Mouse (Mus musculus): ENCODE measurements around the gene Kdelr3.

Gene Kdelr3

DNA sequence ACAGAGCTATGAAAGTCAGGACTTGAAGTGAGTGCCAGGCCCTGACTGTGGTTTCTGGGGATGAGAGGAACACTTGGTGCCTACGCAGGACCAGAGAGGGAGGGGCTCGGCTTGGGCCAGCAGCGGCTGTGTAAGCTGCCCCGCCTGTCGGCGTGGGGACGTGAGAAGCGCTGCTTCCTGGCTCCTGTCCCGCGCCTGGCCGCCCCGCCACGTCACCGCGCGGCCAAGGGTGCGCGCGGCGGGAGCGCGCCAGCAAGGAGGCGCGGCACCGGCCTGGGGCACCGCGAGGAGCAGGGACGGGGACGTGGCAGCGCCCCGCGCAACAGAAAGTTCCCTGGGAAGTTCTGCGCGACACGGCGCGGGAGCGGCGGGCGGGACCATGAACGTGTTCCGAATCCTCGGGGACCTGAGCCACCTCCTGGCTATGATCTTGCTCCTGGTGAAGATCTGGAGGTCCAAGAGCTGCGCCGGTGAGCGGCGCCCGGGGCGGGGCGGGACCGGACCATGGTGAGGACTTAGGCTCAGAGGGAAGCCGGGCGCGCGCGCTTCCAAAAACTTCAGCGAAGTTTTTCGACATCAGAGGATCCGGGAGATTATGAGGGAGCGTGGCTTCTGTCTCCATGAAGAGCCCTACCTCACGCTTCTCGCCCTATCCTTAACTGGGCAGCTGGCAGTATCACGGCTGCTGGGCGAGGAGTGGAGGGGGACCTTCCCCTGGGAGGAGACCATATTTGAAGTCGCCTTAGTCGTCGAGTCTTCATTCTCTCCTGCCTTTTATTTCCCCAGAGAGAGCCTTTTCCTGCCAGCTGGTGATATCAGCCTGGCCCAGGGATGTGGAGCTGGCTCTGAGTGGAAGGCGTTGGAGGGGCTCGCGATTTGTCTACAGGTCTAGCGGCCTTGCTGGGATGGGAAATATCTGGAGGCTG lies at the start of gene Kdelr3:
Gene Kdelr3 (plus strand): TSS at position 241 of the 926 bp plus-strand sequence.
- peak in 1 of 2 experiments; percentile 62 for DNase-seq

DNA sequence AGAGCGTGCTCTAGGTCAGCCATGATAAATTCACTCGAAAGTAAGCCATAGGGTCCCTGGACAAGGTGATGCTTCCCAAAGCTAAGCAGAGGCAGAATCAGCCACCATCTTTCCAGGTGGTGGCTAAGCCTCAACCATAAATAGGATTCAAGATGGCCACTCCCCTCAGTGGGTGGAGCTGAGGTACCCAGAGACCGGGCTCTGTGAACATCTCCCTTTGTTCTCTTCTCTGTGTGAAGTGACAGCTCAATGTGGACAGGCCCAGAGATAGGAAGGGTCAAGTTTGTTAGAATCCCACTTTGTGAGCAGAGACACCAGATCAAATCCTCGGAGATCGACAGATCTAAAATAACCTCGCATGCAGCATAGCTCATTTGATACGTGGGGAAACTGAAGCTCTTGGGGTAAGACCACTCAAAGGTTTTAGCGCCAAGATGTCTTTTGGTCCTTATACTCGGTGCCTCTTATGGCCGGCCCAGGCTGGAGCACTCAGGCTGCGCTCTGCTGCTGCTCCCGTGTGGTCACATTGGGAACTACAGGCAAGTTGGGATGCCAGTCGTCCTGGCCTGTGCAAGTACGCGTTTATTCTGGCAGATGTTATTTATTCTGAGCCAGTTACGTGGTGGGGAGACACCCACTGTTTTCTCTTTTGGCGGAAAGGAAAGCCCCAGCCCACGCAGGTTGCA lies 49.5 kb upstream of the Kdelr3 start:
- peak; percentile 93 to 94 for DNase-seq

DNA sequence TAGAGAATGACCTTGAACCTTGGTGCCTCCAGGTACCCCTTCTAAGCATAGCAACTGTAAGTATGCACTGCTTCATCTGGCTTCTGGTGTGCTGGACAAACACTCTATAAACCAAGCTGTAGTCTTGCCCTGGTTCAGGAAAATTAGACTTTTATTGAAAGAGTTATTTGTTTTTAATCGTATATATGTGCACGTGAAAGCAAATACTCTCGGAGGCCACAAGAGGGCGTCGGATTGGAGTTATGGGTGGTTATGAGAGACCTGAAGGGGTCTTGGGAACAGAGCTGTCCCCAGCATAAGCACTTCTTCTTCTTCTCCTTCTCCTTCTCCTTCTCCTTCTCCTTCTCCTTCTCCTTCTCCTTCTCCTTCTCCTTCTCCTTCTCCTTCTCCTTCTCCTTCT lies 46.6 kb upstream of the Kdelr3 start:
- no peak for DNase-seq

DNA sequence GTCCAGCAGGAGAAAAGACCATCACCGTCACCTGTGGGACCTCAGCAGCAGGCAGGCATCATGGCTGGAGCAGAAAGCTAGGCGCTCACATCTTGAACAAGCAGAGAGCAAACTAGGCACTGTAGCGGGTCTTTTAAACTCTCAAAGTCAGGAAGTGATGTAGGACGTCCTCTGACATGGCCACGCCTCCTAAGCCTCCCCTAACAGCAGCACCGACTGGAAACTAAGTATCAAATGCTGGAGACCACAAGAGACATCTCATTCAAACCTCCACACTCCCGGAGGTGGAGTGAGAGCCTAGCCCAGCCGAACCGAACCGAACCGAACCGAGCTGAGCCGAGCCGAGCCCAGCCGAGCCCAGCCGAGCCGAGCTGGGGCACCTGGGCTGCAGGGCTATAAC lies 45.6 kb upstream of the Kdelr3 start:
- no peak for DNase-seq

DNA sequence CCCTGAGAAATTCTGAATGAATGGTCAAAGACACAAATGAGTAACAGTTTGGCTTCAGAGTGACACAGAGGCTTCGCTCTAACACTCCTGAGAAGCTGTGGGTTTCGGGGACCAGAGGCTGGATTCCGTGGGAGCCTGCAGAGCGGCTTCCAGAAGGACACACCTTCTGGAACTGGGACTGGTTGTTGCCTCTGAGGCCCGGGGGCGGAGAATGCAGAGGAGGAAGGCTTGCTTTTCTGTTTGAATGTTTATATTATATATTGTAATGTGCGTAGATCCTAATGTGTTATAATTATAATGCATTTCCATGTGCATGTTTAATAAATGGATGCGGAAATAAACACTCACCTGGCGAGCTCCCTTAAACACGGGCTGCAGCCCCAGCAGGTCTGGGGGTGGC lies 45.1 kb upstream of the Kdelr3 start:
- no peak for DNase-seq

DNA sequence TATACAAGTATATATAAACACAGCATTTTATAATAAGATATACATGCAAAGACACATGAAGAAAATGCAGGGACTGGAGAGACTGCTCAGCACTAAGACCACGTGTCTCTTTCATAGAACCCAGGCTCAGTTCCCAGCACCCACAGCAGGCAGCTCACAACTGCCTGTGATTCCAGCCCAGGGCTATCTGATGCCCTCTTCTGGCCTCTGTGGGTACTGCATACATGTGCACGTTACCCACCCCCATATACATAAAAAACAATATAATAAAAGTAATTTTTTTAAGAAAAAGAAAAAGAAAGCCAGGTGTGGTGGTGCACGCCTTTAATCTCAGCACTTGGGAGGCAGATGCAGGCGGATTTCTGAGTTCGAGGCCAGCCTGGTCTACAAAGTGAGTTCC lies 43.2 kb upstream of the Kdelr3 start:
- no peak for DNase-seq

DNA sequence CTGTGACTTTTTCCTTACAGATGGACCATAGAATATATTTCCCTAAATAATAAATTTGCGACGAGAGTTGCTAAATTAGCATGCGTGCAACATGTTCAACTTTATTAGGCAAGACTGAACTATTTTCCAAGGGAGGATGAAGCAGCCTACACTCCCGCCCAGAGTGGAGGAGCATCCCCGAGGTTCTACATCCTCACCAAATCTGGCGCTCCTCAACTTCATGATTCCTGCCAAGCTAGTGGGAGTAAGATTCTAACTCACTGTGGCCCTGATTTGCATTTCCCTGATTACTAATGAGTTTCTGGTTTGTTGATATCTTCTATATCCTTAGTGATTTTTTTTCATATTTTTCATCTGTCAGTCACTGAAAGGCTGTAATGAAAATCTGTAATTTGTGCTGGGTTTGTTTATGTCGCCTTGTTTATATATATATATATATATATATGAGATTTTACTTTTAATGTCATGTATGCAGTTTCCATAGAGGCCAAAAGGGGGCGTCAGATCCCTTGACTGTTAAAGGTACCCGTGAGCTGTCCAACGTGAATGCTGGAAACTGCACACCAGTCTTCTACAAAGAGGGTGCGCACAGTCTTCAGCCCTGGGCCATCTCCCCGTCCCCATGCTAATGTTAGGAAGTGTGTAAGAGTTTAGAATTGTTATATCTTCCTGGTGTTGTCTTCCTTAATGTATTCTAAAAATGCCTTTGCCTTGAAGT lies 42.4 kb upstream of the Kdelr3 start:
- no peak for DNase-seq

DNA sequence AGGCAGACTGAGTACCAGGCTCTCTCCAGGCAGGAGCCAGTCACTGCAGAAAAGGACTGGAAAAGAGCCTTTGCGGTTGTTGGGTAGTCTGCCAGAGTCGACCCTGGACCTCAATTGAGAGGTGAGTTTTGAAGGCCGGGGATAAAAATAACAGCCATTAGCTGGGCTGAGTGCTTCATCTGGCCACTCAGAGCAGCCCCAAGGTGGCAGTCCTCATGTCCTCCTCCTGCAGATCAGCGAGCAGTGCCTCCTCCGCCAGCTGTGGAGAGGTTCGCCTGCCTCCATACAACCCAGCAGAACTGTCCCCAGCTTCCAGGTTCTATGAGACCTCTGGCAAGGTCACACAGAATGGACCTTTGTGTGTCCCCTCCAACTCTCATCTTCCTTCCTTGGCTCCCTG lies 39.0 kb upstream of the Kdelr3 start:
- no peak for DNase-seq

DNA sequence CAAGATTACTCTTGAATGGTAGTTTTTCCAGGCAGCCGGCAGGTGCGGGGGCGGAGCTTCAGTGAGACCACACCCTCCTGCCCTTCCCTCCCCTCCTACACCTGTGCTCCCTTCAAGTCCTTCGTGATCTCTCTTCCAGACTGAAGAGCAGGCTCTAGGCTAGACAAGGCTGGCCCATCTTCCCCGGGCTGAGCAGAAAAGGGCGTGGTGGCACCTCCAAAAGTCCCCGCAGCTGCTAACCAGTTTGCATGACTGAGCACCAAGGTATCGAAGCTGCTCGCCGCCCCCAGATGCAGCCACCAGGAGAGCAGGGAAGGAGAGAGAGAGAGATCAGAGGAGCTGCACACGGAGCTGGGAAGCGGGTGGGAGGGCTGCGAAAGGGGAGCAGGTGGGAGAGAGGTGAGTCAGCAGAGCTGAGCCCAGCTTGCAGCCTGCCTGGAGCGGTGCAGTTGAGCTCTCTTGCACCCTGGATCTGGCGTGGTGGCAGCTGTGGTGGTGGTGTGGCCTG lies 35.0 kb upstream of the Kdelr3 start:
- no peak for DNase-seq

DNA sequence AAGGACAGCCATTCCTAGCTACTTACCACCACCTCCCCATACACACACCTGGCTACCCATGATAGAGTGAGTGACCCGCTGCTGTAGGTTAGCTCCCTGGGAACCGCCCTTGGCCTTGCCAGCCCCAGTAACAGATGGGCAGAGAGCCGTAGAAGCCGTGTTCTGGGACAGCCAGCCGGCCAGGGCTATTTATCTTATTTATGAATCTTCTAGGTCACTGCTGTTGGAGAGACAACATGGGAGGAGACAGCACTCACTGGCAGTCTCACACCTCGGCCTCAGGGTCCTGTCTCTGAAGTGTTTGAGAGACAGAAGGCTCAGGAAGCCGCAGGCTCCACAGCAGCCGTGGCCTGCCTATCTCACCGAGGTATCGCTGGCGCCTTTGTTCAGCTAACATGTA lies 26.7 kb upstream of the Kdelr3 start:
- no peak for DNase-seq

DNA sequence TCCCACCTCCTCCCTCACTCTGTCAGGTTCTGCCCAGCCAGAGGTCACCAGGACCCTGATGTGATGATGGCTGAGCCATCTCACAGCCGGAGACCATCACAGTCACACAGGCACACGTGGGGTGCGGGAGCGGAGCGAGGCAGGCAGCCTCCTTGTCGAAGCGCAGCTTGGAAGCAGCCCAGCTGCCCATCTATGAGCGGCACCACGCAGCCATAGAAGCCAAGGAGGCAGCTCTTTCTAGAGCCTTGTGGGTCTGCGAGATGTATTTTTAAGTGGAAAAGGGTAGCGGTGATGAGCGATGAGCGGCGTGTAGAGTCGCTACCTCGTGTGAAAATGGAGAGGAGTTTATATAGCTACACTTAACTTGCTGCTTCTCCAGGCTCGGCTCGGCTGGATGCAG lies 22.7 kb upstream of the Kdelr3 start:
- no peak for DNase-seq

DNA sequence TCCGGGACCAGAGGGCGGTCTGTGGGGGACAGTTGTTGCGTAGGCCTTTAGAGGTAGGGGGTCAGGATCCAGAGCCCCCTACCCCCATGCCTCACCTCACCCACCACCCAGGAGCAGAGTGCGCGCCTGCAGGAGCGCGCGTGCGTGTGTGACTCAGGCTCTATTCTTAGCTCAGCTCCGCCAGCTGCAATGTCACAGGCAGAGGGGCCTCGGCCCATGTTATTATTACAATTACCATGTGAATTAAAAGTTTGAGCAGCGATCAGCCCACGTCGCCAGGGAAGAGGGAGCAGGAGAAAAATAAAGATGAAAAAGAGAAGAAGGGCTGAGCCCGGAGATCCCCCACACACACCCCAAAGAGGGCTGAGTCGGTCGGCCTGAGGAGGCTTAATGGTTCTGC lies 16.1 kb upstream of the Kdelr3 start:
- DNase-seq, result no peak

DNA sequence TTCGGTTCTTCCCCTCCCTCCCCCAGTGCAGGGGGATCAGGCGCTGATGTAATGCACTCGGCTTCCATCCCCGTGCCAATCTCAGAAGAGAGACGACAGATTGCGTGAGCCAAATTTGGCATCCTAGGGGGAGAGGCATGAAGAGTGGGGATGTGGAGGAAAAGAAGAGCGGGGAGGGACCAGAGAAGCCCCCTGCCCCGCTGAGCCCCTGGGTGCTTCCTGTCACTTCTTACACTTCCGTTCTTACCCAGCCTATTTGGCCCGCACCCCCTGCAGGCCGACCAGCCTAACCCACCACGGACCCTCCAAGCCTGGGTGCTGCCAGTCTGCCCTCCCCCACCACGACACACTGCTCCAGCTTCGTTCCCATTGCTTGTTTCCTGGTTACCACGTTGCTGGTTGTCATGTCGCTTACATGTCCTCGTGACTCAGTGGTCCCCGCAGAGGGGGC lies 13.3 kb upstream of the Kdelr3 start:
- DNase-seq, result peak in 1 of 2 experiments; percentile 41

DNA sequence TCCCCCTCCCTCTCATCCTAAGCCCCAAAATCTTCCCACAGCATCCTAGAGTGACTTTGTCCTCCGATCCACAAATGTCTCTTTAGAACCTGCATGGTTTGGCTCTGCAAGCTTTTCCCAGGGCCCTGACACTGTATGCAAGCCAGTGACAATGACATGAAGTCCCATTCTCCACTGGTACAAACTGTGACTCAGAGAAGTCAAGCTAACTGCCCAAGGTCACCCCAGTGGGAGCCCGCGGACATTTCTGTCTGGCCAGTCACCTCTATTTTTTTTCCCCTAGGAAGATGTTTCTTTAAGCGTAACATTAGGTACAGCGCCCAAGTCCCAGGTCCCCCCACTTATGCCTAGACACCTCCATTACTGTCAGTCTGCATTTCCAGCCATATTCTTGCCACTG lies 12.8 kb upstream of the Kdelr3 start:
- DNase-seq, result no peak

DNA sequence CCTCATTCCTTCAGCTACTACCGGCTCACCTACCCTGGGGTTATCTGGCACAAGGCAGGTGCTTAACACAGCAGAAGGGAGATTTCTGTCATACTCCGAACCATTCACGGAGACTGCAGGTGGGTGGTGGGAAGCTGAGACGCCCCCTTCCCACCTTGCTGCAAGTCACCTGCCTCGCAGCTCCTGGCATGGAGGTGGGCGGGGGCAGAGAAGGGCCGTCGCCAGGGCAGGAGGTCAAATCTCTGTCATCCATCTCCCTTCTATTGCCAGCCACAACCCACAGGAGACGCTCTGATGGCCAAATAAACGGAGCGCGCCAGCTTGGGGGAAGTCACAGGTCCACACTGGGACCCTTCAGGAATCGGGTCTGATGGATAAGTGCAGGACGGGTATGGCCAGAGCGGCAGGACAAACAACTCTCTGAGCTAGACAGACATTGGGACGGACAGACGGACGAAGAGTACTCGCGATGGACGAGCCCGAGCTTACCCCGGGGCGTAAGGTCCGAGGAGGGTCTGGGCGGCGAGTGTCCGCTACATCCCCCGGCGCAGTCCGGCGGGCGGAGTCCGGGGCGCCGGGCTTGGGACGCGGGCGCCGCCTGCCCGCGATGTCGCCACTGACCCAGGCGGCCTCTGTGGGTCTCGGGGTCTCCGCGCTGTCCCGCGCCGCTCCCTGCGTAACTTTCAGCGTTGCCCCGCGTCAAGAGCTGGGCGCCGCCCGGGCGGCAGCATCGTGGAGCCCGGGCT lies 11.3 kb upstream of the Kdelr3 start, which contains the start of gene Kcnj4:
Gene Kcnj4 (minus strand): TSS at position 535 of the 746 bp plus-strand sequence.
- DNase-seq, result no peak

DNA sequence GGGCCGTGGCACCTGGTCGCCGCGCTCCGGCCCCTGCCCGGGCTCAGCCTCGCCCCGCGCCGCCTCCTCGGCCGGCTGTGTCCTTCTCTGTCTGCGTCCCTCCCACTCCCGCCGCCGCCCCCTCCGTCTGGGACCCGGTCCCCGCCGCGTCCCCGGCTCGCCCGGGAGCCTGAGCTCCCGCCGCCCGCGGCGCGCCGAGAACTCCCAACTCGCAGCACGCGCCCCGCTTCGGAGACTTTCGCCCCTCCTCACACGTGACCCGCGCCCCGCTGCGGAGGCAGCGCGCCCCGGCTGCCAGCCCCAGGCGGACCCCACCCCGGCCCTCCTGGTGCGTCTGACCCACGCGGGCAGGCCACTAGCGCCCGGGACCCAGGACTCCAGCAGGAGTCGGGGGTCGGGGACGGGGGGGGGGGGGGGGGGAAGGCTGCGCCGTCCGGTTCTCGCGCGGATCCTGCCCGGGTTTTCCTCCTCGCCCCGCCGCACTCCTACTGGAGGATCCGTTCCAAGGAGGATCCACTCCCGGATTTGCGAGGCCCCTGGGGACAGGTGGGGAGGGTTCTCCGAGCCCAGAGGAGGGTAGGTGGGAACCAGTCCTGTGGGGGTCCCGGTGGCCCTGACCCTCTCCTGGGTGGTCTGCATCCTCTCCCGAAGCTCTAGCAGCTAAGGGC lies 10.5 kb upstream of the Kdelr3 start:
- peak; percentile 78 to 89 for DNase-seq

DNA sequence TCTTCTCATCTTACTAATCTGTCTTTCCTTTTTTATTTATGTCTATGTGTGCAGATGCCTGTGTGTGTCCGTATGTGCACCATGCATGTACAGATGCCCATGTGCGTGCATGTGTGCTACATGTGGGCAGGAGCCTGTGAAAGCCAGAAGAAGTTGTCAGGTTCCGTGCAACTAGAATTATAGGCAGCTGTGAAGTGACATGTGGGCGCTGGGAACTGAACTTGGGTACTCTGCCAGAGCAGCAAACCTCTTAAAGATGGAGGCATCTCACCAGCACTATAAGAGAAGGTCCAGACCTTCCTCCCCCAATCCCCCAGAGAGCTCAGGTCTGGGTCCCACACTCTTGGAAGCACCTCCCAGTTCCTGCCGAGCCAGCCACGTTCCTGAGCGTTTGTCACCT lies 9.8 kb upstream of the Kdelr3 start:
- no peak for DNase-seq

DNA sequence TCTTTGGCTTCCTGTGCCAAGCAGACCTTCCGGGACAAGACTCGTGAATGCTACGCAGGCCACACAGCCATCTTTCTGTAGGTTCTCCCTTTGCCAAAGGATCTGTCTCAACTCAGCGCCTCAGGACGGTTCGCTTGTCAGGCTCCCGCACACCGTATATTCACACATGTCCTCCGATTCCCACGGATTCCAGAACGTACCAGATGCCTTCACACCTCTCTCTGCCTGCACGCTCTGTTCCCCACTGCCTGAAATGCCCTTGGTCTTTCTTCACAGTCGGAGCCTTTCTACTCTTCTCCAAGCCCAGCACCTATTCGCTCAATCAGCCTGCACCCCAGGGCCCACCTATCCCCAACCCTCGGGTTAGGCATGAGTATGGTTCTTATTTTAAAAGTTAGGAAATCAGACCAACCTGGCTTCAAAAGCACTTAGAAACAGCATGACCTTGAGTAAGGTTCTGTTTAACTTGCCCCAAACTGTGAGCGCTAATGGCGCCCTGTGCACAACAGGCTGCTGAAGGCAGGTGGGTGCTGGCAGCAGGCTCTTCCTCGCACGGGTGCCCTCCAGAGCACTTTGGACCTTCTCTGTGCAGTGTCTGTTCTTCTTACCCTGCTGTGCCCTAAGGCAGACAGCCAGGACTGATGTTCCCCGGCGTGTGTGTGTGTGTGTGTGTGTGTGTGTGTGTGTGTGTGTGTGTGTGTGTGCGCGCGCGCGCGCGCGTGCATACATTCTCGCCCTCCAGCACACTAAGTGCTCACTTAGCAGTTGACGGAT lies 9.0 kb upstream of the Kdelr3 start:
- no peak for DNase-seq

DNA sequence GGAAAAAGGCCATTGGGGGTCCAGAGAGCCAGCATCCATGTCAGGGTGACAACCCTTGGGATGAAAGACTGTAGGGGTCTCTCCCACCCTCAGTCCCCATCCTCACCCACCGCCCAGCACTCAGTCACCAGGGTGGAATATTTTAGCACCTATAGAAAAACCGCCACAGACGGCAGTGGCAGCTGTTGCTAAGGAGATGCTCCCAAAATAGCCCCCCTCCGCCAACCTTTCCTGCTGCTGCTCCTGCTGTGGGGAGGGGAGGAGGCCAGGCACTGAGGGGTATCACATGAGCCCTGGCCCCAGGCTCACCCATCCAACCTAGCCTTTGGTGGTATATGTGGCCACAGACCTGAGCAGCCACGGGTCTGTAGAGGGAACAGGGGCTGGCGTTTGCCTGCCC lies 6.2 kb upstream of the Kdelr3 start:
- DNase-seq, result no peak

DNA sequence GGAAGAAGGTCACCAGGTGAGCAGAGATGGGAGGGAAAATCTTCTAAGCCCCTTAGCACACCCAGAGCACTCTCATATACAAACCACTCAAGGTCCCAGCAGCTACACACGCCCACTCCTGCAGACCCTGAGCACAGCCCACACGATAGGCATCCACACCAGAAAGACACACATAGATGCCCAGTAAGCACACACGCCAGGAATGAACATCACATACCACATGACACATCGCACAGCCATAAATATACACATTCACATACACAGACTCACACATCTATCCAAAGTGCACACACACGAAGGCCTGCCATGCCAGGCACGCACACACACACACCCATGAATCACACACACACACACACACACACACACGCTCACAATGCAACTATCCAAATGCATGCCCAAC lies 5.8 kb upstream of the Kdelr3 start:
- no peak for DNase-seq
